Mouse (Mus musculus) erythroblast, embryonic 14.5 days (primary cell): ENCODE data around the gene Pnma1. TPM values are rescaled to one million over a fixed set of nuclear protein-coding genes. Genes with fewer than 3 reads are reported as not detected.

ENCODE experiments used
- H3K27me3 ChIP-seq: 2 replicates; pipeline ENCODE4 v1.6.1; 2012; ENCODE audit warnings: inconsistent platforms; ENCODE audit not compliant: control insufficient read depth
- H3K36me3 ChIP-seq: 2 replicates; pipeline ENCODE4 v1.6.1; 2012; ENCODE audit warnings: mild to moderate bottlenecking, inconsistent platforms; ENCODE audit not compliant: control insufficient read depth
- H3K4me1 ChIP-seq: 2 replicates; pipeline ENCODE4 v1.6.1; 2012; ENCODE audit warnings: inconsistent platforms; ENCODE audit not compliant: control insufficient read depth
- H3K4me3 ChIP-seq: replicated peaks from 2 replicates; pipeline ENCODE3; 2012; ENCODE audit warnings: moderate library complexity, mild to moderate bottlenecking, inconsistent platforms
- H3K9me3 ChIP-seq: 2 replicates; pipeline ENCODE4 v1.6.1; 2012; ENCODE audit warnings: low read length, inconsistent platforms, mixed read lengths; ENCODE audit not compliant: control insufficient read depth
- GATA1 ChIP-seq: IDR thresholded peaks from 2 replicates; pipeline ENCODE4 v1.6.1; 2012; ENCODE audit warnings: low read length, inconsistent platforms, mixed read lengths
- TAL1 ChIP-seq: IDR thresholded peaks from 3 replicates; pipeline ENCODE4 v1.6.1; 2012; ENCODE audit warnings: low read length, inconsistent platforms, mixed read lengths
- polyA plus RNA-seq: library from polyadenylated mRNA; stranded (reverse); fragments of >175 nt; gene quantifications from 2 replicates; pipeline ENCODE4 v1.2.3, GENCODE M21; 2012

Gene Pnma1
- polyA plus RNA-seq, 1 experiment, result 0.03 TPM

GRCm38 (mm10) chr12:84190151-84190820, 42.0 kb upstream of the Pnma1 start:
- H3K4me1 ChIP-seq, result peaks cover 86% of the 10 kb centered on the region
- H3K36me3 ChIP-seq, result peaks cover 68% of the 10 kb centered on the region
- peaks cover 9% of the 10 kb centered on the region for H3K9me3 ChIP-seq
- TF ChIP-seq TAL1 (no peak), GATA1 (no peak)
- H3K4me3 ChIP-seq, result peak overlapping the region; percentile 88
- no peaks in the 10 kb centered on the region for H3K27me3 ChIP-seq

DNA sequence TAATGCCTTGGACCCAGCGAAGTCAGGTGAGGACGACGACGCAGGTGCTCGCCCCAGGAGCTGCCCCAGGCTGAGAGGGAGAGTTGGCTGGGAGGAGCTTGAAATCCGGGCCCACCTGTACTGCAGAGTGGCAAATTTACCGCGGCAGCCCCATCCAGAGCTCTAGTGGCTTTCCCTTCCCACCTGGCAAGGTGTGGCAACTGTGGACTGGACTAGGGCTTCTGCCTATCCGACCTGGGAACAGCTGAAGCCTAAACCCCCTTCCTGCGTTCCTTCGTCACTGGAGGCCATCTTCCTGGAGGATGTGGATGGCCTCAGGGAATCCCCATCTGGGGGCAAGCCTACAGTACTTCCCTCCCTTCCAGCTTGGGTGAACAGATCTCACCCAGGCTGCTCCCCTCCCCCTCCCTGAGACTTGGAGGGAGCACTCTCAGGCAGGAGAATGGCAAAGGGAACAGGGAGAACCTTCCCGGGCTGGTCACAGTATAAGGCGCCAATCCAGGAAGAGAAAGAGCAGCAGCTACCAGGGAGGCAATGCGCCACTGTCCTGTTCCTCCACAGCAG, 40.7 kb upstream of the Pnma1 start:
- Histone ChIP-seq H3K4me3 (peak overlapping the region; percentile 6), H3K9me3 (peaks cover 9% of the 10 kb centered on the region), H3K27me3 (no peaks in the 10 kb centered on the region), H3K36me3 (peaks cover 81% of the 10 kb centered on the region), H3K4me1 (peaks cover 80% of the 10 kb centered on the region)
- TF ChIP-seq GATA1, result no peak
- no peak for TF ChIP-seq TAL1

DNA sequence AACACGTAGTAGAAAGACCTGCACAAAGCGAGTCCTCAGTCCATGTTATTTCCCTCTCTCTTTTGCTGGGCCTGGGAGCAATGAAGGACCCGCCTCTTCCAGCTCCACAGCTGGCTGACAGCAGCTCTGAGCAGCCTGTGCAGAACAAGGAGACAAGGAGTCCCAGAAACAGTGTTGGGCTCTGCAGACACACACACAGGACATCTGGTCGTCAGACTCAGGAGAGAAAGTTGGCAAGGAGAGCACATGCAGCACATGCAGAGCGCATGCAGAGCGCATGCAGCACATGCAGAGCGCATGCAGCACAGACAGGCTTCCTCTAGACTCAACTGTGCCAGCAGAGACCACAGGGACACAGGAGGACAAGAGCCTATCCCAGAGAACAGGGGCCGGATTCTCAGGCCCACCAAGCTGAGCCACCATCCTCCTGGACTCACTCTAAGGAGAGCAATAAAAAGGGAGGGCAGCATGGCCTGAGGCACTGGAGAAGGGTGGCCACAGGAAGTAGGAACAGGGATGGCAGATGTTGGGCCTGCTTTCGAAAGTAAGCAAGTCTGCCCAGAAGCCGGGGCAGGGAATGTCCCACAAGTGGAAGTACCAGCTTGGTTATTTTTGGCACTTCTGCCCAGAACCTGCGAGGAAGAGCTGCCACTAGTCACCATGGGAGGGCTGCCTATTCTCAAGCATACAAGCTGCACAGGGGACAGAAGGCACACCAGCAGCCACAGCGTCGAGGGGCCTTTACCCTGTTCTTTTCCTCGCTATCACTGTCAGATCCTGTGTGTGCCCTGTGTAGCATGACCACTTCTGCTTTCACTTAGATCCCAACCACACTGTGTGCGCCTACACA, 39.7 kb upstream of the Pnma1 start:
- peaks cover 80% of the 10 kb centered on the region for H3K4me1 ChIP-seq
- no peak overlapping the region for H3K4me3 ChIP-seq
- peaks cover 9% of the 10 kb centered on the region for H3K9me3 ChIP-seq
- H3K36me3 ChIP-seq, result peaks cover 91% of the 10 kb centered on the region
- TF ChIP-seq TAL1 (no peak), GATA1 (no peak)
- no peaks in the 10 kb centered on the region for H3K27me3 ChIP-seq

GRCm38 (mm10) chr12:84186950-84187349, 38.7 kb upstream of the Pnma1 start:
- Histone ChIP-seq H3K4me3 (no peak overlapping the region), H3K36me3 (peaks cover 97% of the 10 kb centered on the region), H3K9me3 (peaks cover 9% of the 10 kb centered on the region), H3K4me1 (peaks cover 78% of the 10 kb centered on the region), H3K27me3 (no peaks in the 10 kb centered on the region)
- TF ChIP-seq GATA1, result no peak
- no peak for TF ChIP-seq TAL1

- Histone ChIP-seq H3K9me3 (peaks cover 9% of the 10 kb centered on the region), H3K4me3 (no peak overlapping the region), H3K4me1 (peaks cover 78% of the 10 kb centered on the region), H3K27me3 (no peaks in the 10 kb centered on the region), H3K36me3 (peaks cover 97% of the 10 kb centered on the region)
- no peak for TF ChIP-seq TAL1
- no peak for TF ChIP-seq GATA1
Observed at GRCm38 (mm10) chr12:84186536-84186935, 38.2 kb upstream of the Pnma1 start.

GRCm38 (mm10) chr12:84185547-84185946, 37.3 kb upstream of the Pnma1 start:
- H3K4me1 ChIP-seq, result peaks cover 78% of the 10 kb centered on the region
- no peak overlapping the region for H3K4me3 ChIP-seq
- H3K27me3 ChIP-seq, result no peaks in the 10 kb centered on the region
- H3K36me3 ChIP-seq, result peaks cover 98% of the 10 kb centered on the region
- peaks cover 9% of the 10 kb centered on the region for H3K9me3 ChIP-seq
- TF ChIP-seq TAL1 (no peak), GATA1 (no peak)

- H3K36me3 ChIP-seq, result peaks cover 98% of the 10 kb centered on the region
- no peak overlapping the region for H3K4me3 ChIP-seq
- H3K4me1 ChIP-seq, result peaks cover 78% of the 10 kb centered on the region
- TF ChIP-seq TAL1 (no peak), GATA1 (no peak)
- peaks cover 9% of the 10 kb centered on the region for H3K9me3 ChIP-seq
- H3K27me3 ChIP-seq, result no peaks in the 10 kb centered on the region
Observed at GRCm38 (mm10) chr12:84184979-84185378, 36.7 kb upstream of the Pnma1 start.

DNA sequence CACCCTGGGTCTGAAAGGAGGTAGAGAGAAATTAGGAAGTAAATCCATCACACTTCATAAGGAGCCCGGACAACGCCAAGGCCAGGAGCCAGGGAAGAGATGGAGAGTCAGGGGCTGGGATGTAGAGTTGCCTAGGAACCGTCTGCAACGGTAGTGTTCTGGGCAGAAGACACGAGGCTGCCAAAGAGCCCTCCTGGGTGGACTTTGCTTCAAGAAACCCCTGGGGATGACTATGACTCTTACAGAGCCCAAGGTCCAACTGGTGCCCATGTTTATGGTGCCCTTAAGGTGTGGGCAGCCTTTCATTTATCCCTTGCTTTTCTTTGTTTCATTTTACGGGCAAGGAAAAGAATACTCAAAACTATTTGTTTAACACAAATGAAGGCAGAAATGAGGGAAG, 33.7 kb upstream of the Pnma1 start:
- H3K4me1 ChIP-seq, result peaks cover 82% of the 10 kb centered on the region
- no peak overlapping the region for H3K4me3 ChIP-seq
- H3K9me3 ChIP-seq, result peaks cover 7% of the 10 kb centered on the region
- no peaks in the 10 kb centered on the region for H3K27me3 ChIP-seq
- TF ChIP-seq TAL1, result no peak
- TF ChIP-seq GATA1, result no peak
- H3K36me3 ChIP-seq, result peaks cover 96% of the 10 kb centered on the region

GRCm38 (mm10) chr12:84180701-84181435, 32.6 kb upstream of the Pnma1 start:
- H3K4me1 ChIP-seq, result peaks cover 83% of the 10 kb centered on the region
- no peaks in the 10 kb centered on the region for H3K9me3 ChIP-seq
- TF ChIP-seq GATA1, result no peak
- TF ChIP-seq TAL1, result no peak
- H3K27me3 ChIP-seq, result no peaks in the 10 kb centered on the region
- peaks cover 85% of the 10 kb centered on the region for H3K36me3 ChIP-seq
- peak overlapping the region; percentile 21 for H3K4me3 ChIP-seq
